Mouse (Mus musculus) naive thymus-derived CD4-positive, alpha-beta T cell, adult 2 months (primary cell): ENCODE data around the gene Gamt.
"Not testable (repeated sequence)": the region's sequence is repeated elsewhere in the genome, so short reads cannot be mapped to it uniquely, and the experiment has no call there.

Source experiments
- DNase-seq: peaks from one replicate; pipeline ENCODE4 v3.0.0-alpha.2; 2011; ENCODE audit warnings: low read depth

The Gamt gene

GRCm38 (mm10) chr10:80258752-80259462, 1.9 kb downstream of the Gamt start:
- DNase-seq = no peak

- DNase-seq = no peak
Observed at GRCm38 (mm10) chr10:80257936-80258335, 2.9 kb downstream of the Gamt start.

- no peak for DNase-seq
Observed at GRCm38 (mm10) chr10:80255881-80256535, 4.8 kb downstream of the Gamt start.

GRCm38 (mm10) chr10:80254331-80255297, 6.2 kb downstream of the Gamt start:
- no peak for DNase-seq

GRCm38 (mm10) chr10:80253551-80253950, 7.3 kb downstream of the Gamt start:
- DNase-seq = no peak

GRCm38 (mm10) chr10:80252493-80253274, 8.1 kb downstream of the Gamt start:
- no peak for DNase-seq

- DNase-seq = no peak
Observed at GRCm38 (mm10) chr10:80252011-80252410, 8.8 kb downstream of the Gamt start.

- DNase-seq = no peak
Observed at GRCm38 (mm10) chr10:80250573-80250972, 10.2 kb downstream of the Gamt start.

- DNase-seq = no peak
Observed at GRCm38 (mm10) chr10:80250059-80250458, 10.8 kb downstream of the Gamt start.

- peak; percentile 99 for DNase-seq
Observed at GRCm38 (mm10) chr10:80248971-80249640, 11.7 kb downstream of the Gamt start, which contains the start of gene Ndufs7. Gene Ndufs7, plus strand, starts transcription at chr10:80249121.

GRCm38 (mm10) chr10:80248437-80248836, 12.4 kb downstream of the Gamt start:
- DNase-seq = not testable (repeated sequence)

- DNase-seq = peak; percentile 29
Observed at GRCm38 (mm10) chr10:80247849-80248248, 13.0 kb downstream of the Gamt start.

- peak; percentile 90 for DNase-seq
Observed at GRCm38 (mm10) chr10:80245600-80245999, 15.2 kb downstream of the Gamt start.

GRCm38 (mm10) chr10:80244791-80245399, 15.9 kb downstream of the Gamt start:
- DNase-seq = peak; percentile 77

- DNase-seq = no peak
Observed at GRCm38 (mm10) chr10:80242607-80243006, 18.2 kb downstream of the Gamt start.

GRCm38 (mm10) chr10:80242088-80242487, 18.7 kb downstream of the Gamt start:
- DNase-seq = no peak

GRCm38 (mm10) chr10:80239791-80240190, 21.0 kb downstream of the Gamt start:
- DNase-seq = no peak

- no peak for DNase-seq
Observed at GRCm38 (mm10) chr10:80238306-80238705, 22.5 kb downstream of the Gamt start.

- DNase-seq = no peak
Observed at GRCm38 (mm10) chr10:80237020-80237419, 23.8 kb downstream of the Gamt start.

GRCm38 (mm10) chr10:80236145-80236825, 24.5 kb downstream of the Gamt start:
- no peak for DNase-seq
